Mouse (Mus musculus) kidney, postnatal 0 days (tissue): ENCODE measurements around the gene Rabl6. TPM values are rescaled to one million over a fixed set of nuclear protein-coding genes. Genes with fewer than 3 reads are reported as not detected.
A peak's percentile ranks its signal among the peaks of the same experiment; 100 is the strongest.

ENCODE experiments used
- ATAC-seq: fragments of 200-750 bp; cut with Nextera tagmentation; replicated peaks from 2 replicates; pipeline ENCODE4 v1.8.0; 2017; ENCODE audit warnings: low read depth, moderate number of reproducible peaks, moderate TSS enrichment, moderate library complexity; ENCODE audit not compliant: low FRiP score
- DNase-seq: peaks from one replicate; pipeline ENCODE4 v3.0.0-alpha.2; 2016; ENCODE audit warnings: low spot score
- H3K27ac ChIP-seq: fragments of 300-500 bp; sonication (generic); 2 replicates; pipeline ENCODE4 v1.5.1; 2014; ENCODE audit warnings: mild to moderate bottlenecking
- H3K27me3 ChIP-seq: fragments of 300-500 bp; sonication (generic); 2 replicates; pipeline ENCODE4 v1.6.1; 2014; ENCODE audit warnings: low read length, mixed read lengths; ENCODE audit not compliant: insufficient read depth
- H3K36me3 ChIP-seq: fragments of 300-500 bp; sonication (generic); 2 replicates; pipeline ENCODE4 v1.6.1; 2014; ENCODE audit warnings: low read length, mixed read lengths; ENCODE audit not compliant: insufficient read depth
- H3K4me1 ChIP-seq: fragments of 300-500 bp; sonication (generic); replicated peaks from 2 replicates; pipeline ENCODE4 v1.6.1; 2014; ENCODE audit warnings: antibody characterized with exemption, low read length, mixed read lengths; ENCODE audit not compliant: insufficient read depth
- H3K4me2 ChIP-seq: fragments of 300-500 bp; sonication (generic); 2 replicates; pipeline ENCODE4 v1.6.1; 2014; ENCODE audit warnings: mild to moderate bottlenecking, low read length, moderate library complexity, mixed read lengths
- H3K4me3 ChIP-seq: fragments of 300-500 bp; sonication (generic); replicated peaks from 2 replicates; pipeline ENCODE4 v1.5.1; 2014; ENCODE audit warnings: low read depth, low read length
- H3K9ac ChIP-seq: fragments of 300-500 bp; sonication (generic); 2 replicates; pipeline ENCODE4 v1.6.1; 2014; ENCODE audit warnings: low read depth, low read length
- H3K9me3 ChIP-seq: fragments of 300-500 bp; sonication (generic); replicated peaks from 2 replicates; pipeline ENCODE4 v1.6.1; 2016; ENCODE audit warnings: low read length, inconsistent platforms, mixed read lengths
- CTCF ChIP-seq: IDR thresholded peaks from 2 replicates; pipeline ENCODE4 v1.5.1; 2016; ENCODE audit warnings: antibody characterized with exemption, low read depth, mild to moderate bottlenecking, moderate library complexity
- WGBS: fragments of 180-500 bp; shearing (Covaris S2); extraction: QIAGEN DNeasy Blood & Tissue Kit; methylation state at CpG from one replicate; pipeline ENCODE4 v1.1.7; 2014; 5-methylcytosine and 5-hydroxymethylcytosine counted together
- polyA plus RNA-seq: library from polyadenylated mRNA; unstranded; fragments of >200 nt; fragmentation: Nextera tagmentation; extraction: Ambion mirVana; gene quantifications from 2 replicates; pipeline ENCODE4 v1.2.1, GENCODE M21; 2015

Rabl6 gene
- polyA plus RNA-seq, 1 experiment from 2014 or later = 45.6 TPM

- Histone ChIP-seq H3K27ac (no peak overlapping the region), H3K9ac (no peak overlapping the region), H3K9me3 (no peaks in the 10 kb centered on the region), H3K36me3 (peaks cover 20% of the 10 kb centered on the region), H3K4me3 (no peak overlapping the region), H3K27me3 (peaks cover 43% of the 10 kb centered on the region), H3K4me2 (peak overlapping the region; percentile 78), H3K4me1 (peaks cover 39% of the 10 kb centered on the region)
- DNase-seq = no peak
- no peak for ATAC-seq
- 27% methylated on average over 6 of the region's 6 CpGs for WGBS
- no peak for TF ChIP-seq CTCF
Observed at GRCm38 (mm10) chr2:25581901-25582301, 26.4 kb downstream of the Rabl6 start.

GRCm38 (mm10) chr2:25581294-25581864 lies 26.9 kb downstream of the Rabl6 start, which contains the start of gene Ajm1:
Gene Ajm1, minus strand, starts transcription at chr2:25581757.
- H3K4me3 ChIP-seq = peak within 1 kb of the TSS; percentile 33

GRCm38 (mm10) chr2:25580621-25581101 lies 27.7 kb downstream of the Rabl6 start:
- Histone ChIP-seq H3K4me2 (peak overlapping the region; percentile 78; the same call in 1 of the 2 replicates), H3K4me1 (peaks cover 42% of the 10 kb centered on the region), H3K9me3 (no peaks in the 10 kb centered on the region), H3K27ac (no peak overlapping the region), H3K36me3 (peaks cover 14% of the 10 kb centered on the region), H3K9ac (no peak overlapping the region), H3K4me3 (no peak overlapping the region), H3K27me3 (peaks cover 51% of the 10 kb centered on the region)
- no peak for DNase-seq
- no peak for ATAC-seq
- TF ChIP-seq CTCF = no peak
- WGBS = 39% methylated on average over 6 of the region's 6 CpGs

More at GRCm38 (mm10) chr2:25581294-25581864, 26.9 kb downstream of the Rabl6 start, which contains the start of gene Ajm1:
- peaks cover 39% of the 10 kb centered on the region for H3K4me1 ChIP-seq
- peak within 1 kb of the TSS; percentile 78 for H3K4me2 ChIP-seq
- 5% methylated on average over 19 of the region's 19 CpGs for WGBS
- peak within 1 kb of the TSS; percentile 49; the same call in 1 of the 2 replicates for H3K9ac ChIP-seq
- peaks cover 18% of the 10 kb centered on the region for H3K36me3 ChIP-seq
- H3K27ac ChIP-seq = no peak within 1 kb of the TSS
- ATAC-seq (peak; percentile 40), DNase-seq (peak; percentile 93)
- H3K27me3 ChIP-seq = peaks cover 48% of the 10 kb centered on the region
- TF ChIP-seq CTCF = peak; percentile 89
- H3K9me3 ChIP-seq = no peaks in the 10 kb centered on the region

GRCm38 (mm10) chr2:25579737-25580460 lies 28.4 kb downstream of the Rabl6 start:
- Histone ChIP-seq H3K36me3 (peaks cover 10% of the 10 kb centered on the region), H3K4me2 (peak overlapping the region; percentile 36), H3K27ac (no peak overlapping the region), H3K9ac (no peak overlapping the region), H3K4me3 (peak overlapping the region; percentile 25), H3K4me1 (peaks cover 46% of the 10 kb centered on the region), H3K27me3 (peaks cover 51% of the 10 kb centered on the region), H3K9me3 (no peaks in the 10 kb centered on the region)
- ATAC-seq (no peak), DNase-seq (peak; percentile 61)
- peak; percentile 69 for TF ChIP-seq CTCF
- WGBS = 3% methylated on average over 21 of the region's 27 CpGs

GRCm38 (mm10) chr2:25578796-25579736 lies 29.3 kb downstream of the Rabl6 start:
- H3K9me3 ChIP-seq = no peaks in the 10 kb centered on the region
- WGBS = 6% methylated on average over 77 of the region's 77 CpGs
- peak overlapping the region; percentile 25 for H3K4me3 ChIP-seq
- ATAC-seq = no peak
- no peak overlapping the region for H3K27ac ChIP-seq
- H3K4me1 ChIP-seq = peaks cover 46% of the 10 kb centered on the region
- H3K9ac ChIP-seq = no peak overlapping the region
- H3K36me3 ChIP-seq = peaks cover 3% of the 10 kb centered on the region; the same call in 1 of the 2 replicates
- H3K27me3 ChIP-seq = peaks cover 51% of the 10 kb centered on the region
- peak overlapping the region; percentile 37 for H3K4me2 ChIP-seq
- DNase-seq = no peak
- no peak for TF ChIP-seq CTCF
